Mouse (Mus musculus) heart, embryonic 15.5 days (tissue): ENCODE data around the gene Olfr231. TPM values are rescaled to one million over a fixed set of nuclear protein-coding genes. Genes with fewer than 3 reads are reported as not detected.

ENCODE experiments used
- ATAC-seq: fragments of 200-750 bp; cut with Nextera tagmentation; replicated peaks from 2 replicates; pipeline ENCODE4 v1.8.0; 2017; ENCODE audit warnings: low read depth, moderate TSS enrichment; ENCODE audit not compliant: insufficient number of reproducible peaks, insufficient read depth, low FRiP score
- H3K27ac ChIP-seq: fragments of 300-500 bp; sonication (generic); 2 replicates; pipeline ENCODE4 v1.5.1; 2015; ENCODE audit warnings: mild to moderate bottlenecking, inconsistent platforms
- H3K27me3 ChIP-seq: fragments of 300-500 bp; sonication (generic); 2 replicates; pipeline ENCODE4 v1.6.1; 2015; ENCODE audit warnings: inconsistent platforms
- H3K36me3 ChIP-seq: fragments of 300-500 bp; sonication (generic); 2 replicates; pipeline ENCODE4 v1.6.1; 2015; ENCODE audit warnings: mild to moderate bottlenecking, inconsistent platforms
- H3K4me1 ChIP-seq: fragments of 300-500 bp; sonication (generic); replicated peaks from 2 replicates; pipeline ENCODE4 v1.6.1; 2015; ENCODE audit warnings: inconsistent platforms
- H3K4me2 ChIP-seq: fragments of 300-500 bp; sonication (generic); 2 replicates; pipeline ENCODE4 v1.6.1; 2015; ENCODE audit warnings: inconsistent platforms, mild to moderate bottlenecking, moderate library complexity
- H3K4me3 ChIP-seq: fragments of 300-500 bp; sonication (generic); 2 replicates; pipeline ENCODE4 v1.5.1; 2015; ENCODE audit warnings: mild to moderate bottlenecking, inconsistent platforms
- H3K9ac ChIP-seq: fragments of 300-500 bp; sonication (generic); 2 replicates; pipeline ENCODE4 v1.6.1; 2015; ENCODE audit warnings: mild to moderate bottlenecking, inconsistent platforms
- H3K9me3 ChIP-seq: fragments of 300-500 bp; sonication (generic); replicated peaks from 2 replicates; pipeline ENCODE4 v1.6.1; 2016; ENCODE audit warnings: inconsistent platforms
- WGBS: fragments of 180-500 bp; shearing (Covaris S2); methylation state at CpG from one replicate; pipeline ENCODE4 v1.1.7; 2015; ENCODE audit warnings: mixed read lengths; 5-methylcytosine and 5-hydroxymethylcytosine counted together
- polyA plus RNA-seq: library from polyadenylated mRNA; unstranded; fragments of >200 nt; fragmentation: Nextera tagmentation; extraction: Ambion mirVana; gene quantifications from 2 replicates; pipeline ENCODE4 v1.2.1, GENCODE M21; 2015

The Olfr231 gene
- polyA plus RNA-seq, 1 experiment from 2014 or later = not detected

DNA sequence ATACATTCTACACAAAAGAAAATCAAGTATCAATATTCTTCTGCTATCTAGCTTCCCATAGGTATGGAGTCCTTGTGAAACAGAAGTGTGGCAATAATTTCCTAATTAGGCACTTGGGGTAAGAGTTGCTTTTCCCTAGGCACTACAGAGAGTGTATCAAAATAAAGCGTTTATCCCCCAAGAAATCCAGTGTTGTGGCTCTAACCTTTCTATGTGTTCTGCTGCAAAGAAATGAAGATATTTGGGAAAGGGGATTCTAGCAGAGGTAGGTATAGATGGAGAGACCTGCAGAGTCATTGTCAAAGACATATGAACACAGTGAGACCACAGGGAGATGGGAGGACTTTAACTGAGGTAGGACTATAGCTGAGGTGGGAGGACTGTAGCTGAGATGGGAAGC lies 24.4 kb downstream of the Olfr231 start, which contains the start of gene Olfr427:
Olfr427 (plus strand) TSS at position 301 of the 400 bp plus-strand sequence.
- H3K4me2 ChIP-seq = no peak within 1 kb of the TSS
- no peaks in the 10 kb centered on the region for H3K36me3 ChIP-seq
- no peak within 1 kb of the TSS for H3K27ac ChIP-seq
- no peaks in the 10 kb centered on the region for H3K4me1 ChIP-seq
- H3K9ac ChIP-seq = no peak within 1 kb of the TSS
- H3K4me3 ChIP-seq = no peak within 1 kb of the TSS
- no peaks in the 10 kb centered on the region for H3K27me3 ChIP-seq
- H3K9me3 ChIP-seq = no peaks in the 10 kb centered on the region
- ATAC-seq = no peak
- 87% methylated on average over 1 of the region's 1 CpGs for WGBS

DNA sequence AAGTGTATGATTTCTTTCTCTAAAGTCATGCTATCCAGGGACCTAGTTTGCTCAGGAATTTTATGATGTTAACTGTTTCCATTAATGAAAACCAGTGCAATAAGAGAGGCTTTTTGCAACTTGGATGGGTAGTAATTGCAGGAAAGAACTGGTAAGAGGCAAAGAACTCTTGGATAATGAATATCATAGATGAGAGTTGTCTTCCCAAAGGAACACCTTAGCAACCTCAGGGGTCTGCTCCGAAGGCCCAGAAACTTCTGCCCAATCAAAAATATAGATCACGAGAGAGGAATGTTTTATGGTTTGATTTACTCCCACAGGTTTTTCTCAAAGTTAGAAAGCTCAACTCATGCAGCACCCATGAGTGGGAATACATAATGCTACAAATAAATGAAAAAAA lies 36.9 kb downstream of the Olfr231 start, which contains the start of gene Olfr429:
Olfr429 (plus strand) TSS at position 301 of the 400 bp plus-strand sequence.
- H3K27ac ChIP-seq = no peak within 1 kb of the TSS
- H3K4me1 ChIP-seq = no peaks in the 10 kb centered on the region
- ATAC-seq = no peak
- no peaks in the 10 kb centered on the region for H3K27me3 ChIP-seq
- H3K36me3 ChIP-seq = no peaks in the 10 kb centered on the region
- H3K9me3 ChIP-seq = no peaks in the 10 kb centered on the region
- 82% methylated on average over 2 of the region's 2 CpGs for WGBS
- H3K9ac ChIP-seq = no peak within 1 kb of the TSS
- no peak within 1 kb of the TSS for H3K4me2 ChIP-seq
- H3K4me3 ChIP-seq = no peak within 1 kb of the TSS

DNA sequence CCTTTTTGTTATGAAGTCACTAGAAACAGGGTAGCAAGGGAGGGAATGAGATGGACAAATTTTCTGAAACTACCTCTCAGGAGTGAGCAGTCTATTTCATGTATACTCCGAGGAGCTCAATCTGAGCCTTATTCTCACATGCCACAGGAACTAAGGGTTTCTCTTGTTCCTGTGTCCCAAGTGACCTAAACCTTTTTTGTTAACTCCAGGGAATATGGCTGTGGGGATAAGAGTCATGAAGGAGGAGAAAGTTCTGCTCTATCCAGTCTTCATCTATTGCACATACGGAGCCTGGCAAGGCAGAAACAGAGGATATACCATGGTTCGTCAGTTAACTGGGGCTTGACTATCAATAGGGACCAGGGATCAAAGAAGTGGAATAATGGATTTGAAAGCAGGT lies 54.7 kb downstream of the Olfr231 start, which contains the start of gene Olfr430:
Olfr430 (plus strand) TSS at position 301 of the 400 bp plus-strand sequence.
- Histone ChIP-seq H3K36me3 (no peaks in the 10 kb centered on the region), H3K9ac (no peak within 1 kb of the TSS), H3K27me3 (no peaks in the 10 kb centered on the region), H3K27ac (no peak within 1 kb of the TSS), H3K4me1 (no peaks in the 10 kb centered on the region), H3K4me3 (no peak within 1 kb of the TSS), H3K9me3 (no peaks in the 10 kb centered on the region), H3K4me2 (no peak within 1 kb of the TSS)
- no peak for ATAC-seq
- 85% methylated on average over 3 of the region's 3 CpGs for WGBS

Other genes starting within 250 kb of the Olfr231 start
- 2.9 and 4.5 TPM in 2 replicates for gene Ifi211, start 208.1 kb downstream of the Olfr231 start, polyA plus RNA-seq
- gene Mndal, start 178.7 kb downstream of the Olfr231 start, polyA plus RNA-seq = 4.4 and 7.2 TPM in 2 replicates
- 1.6 and 2.3 TPM in 2 replicates for gene Ifi203, start 178.5 kb downstream of the Olfr231 start, polyA plus RNA-seq
- gene Ifi202b, start 138.4 kb downstream of the Olfr231 start, polyA plus RNA-seq = 0.08 and 0.18 TPM in 2 replicates
- gene Ifi205, start 89.4 kb downstream of the Olfr231 start, polyA plus RNA-seq = 0.77 and 1.2 TPM in 2 replicates
- not detected in 2 replicates for gene Olfr433, start 80.5 kb downstream of the Olfr231 start, polyA plus RNA-seq
- not detected in 2 replicates for gene Olfr432, start 72.0 kb downstream of the Olfr231 start, polyA plus RNA-seq
- not detected in 2 replicates for gene Olfr430, start 54.6 kb downstream of the Olfr231 start, polyA plus RNA-seq
- not detected in 2 replicates for gene Olfr429, start 36.8 kb downstream of the Olfr231 start, polyA plus RNA-seq
- gene Olfr427, start 24.3 kb downstream of the Olfr231 start, polyA plus RNA-seq = not detected in 2 replicates
- not detected in 2 replicates for gene Olfr424, start 10.4 kb upstream of the Olfr231 start, polyA plus RNA-seq
- 0.18 TPM in 1 of 2 replicates, not detected in the other for gene Olfr420, start 34.5 kb upstream of the Olfr231 start, polyA plus RNA-seq
- 1.7 and 2.2 TPM in 2 replicates for gene Spta1, start 51.6 kb upstream of the Olfr231 start, polyA plus RNA-seq
- gene Olfr419, start 130.9 kb upstream of the Olfr231 start, polyA plus RNA-seq = not detected in 2 replicates
- gene Mptx1, start 209.4 kb upstream of the Olfr231 start, polyA plus RNA-seq = not detected in 2 replicates
- gene Olfr417, start 244.0 kb upstream of the Olfr231 start, polyA plus RNA-seq = not detected in 2 replicates